Mouse (Mus musculus): Measurements from ENCODE around the gene Gm20509.
A peak's percentile ranks its signal among the peaks of the same experiment; 100 is the strongest.
"Not testable (repeated sequence)": the region's sequence is repeated elsewhere in the genome, so short reads cannot be mapped to it uniquely, and the experiment has no call there.

The Gm20509 gene

DNA sequence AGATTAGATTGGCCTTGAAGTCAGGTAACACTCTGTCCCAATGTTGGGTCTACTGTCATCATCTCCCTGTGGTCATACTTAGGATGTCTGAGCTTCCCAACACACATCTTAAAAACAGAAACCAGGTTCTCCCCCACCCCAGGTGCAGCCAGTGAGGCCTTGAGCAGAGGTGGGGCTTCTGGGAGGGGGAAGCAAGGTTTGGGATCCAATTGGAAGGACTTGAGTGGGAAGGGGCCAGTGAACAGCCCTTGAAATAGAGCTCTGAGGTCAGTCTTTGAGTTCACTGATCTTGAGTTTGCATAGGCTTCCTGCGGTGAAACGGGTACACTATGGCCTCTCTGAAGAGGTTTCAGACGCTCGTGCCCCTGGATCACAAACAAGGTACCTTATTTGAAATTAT, at the start of gene Gm20509:
Gm20509 (plus strand) TSS at position 290 of the 400 bp plus-strand sequence.
- DNase-seq (ENCODE audit: extremely low read depth, insufficient read length, low spot score): no peak

DNA sequence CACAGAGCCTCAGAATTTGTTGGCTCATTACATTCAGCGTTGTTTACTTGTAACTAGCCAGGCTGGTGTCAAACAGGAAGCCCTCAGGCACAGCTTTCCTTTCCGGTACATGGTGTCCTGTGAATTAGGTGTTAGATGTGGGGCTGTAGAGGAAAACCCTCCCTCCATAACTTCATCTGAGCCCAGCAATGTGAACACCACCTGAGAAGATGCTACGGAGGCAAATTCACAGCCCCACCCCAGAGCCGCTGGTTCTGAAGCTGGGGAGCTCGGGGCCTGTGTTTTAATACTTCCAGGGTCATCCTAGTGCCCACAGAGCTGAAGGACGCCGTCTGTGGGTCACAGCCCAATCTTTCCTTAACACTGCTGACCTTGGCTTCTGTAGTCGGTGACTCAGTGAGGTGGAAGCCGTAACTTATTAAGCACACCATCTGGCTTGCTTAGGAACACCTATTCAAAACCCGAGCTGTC, 46.8 kb upstream of the Gm20509 start:
- no peak for DNase-seq (ENCODE audit: extremely low read depth, insufficient read length, low spot score)

DNA sequence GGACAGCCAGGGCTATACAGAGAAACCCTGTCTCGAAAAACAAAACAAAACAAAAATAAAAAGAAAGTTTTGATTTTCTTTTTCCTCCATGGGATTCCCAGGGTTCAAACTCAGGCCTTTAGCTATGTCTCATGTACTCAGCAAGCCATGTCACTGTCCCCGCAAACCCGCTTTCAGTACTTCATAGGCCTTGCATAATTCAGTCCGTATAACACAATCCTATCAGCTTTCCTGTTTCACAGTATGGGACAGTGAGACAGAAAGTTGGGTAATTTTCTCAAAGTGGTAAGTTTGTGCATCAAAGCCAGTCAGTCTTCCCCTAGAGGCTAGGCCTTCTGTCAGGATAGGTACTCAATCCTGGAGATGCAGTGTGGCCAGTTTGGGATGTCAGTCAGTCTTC, 43.0 kb upstream of the Gm20509 start:
- DNase-seq (ENCODE audit: extremely low read depth, insufficient read length, low spot score): no peak

DNA sequence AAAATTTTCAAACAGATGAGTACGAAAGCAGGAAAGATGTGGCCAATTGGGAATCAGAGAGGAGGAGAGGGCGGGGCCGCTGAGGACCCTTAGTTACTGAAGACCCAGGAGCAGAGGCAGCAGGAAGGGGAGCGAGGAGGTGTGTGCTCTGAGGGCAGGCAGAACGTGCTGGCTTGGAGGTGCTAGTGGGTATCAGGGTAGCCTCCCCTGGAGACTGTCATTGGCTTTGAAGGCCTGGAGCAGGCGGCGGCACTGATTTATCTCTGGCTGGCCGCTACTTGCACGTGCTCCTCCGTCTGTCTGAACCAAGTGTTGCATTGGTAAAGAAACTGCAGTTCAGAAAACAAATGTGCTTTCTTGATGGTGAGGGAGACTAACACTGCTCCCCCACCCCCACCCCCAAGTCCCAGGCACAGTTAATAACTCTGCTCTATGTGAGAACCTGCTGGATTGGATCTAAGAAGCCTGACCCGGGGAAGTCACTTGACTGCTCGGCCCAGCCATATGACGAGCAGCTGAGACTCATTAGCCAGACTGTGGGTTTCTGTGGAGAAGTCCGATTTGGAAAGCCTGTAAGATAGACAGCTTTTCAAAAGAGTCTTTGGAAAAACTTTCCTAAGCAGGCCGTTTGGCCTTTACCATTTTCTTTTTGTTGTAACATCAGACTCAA, 38.5 kb upstream of the Gm20509 start:
- DNase-seq (ENCODE audit: extremely low read depth, insufficient read length, low spot score): no peak

DNA sequence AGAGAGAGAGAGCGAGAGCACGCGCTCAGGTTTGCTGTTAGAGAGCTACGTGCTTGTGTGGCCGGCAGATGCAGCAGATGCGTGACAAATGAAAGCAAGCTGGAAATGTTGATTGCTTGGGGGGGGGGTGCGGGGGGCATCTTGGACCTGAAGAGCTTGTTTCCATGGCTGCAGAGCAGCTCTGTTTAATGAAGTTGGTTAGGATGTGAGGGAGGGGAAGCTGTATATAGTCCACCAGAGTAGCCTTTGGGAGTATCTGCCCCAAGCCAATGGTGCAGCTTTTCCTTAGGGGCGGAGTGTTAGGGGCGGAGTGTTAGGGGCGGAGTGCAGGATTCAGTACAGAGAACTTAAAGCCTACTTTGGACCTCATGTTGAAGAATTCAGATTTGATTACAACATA, 35.2 kb upstream of the Gm20509 start:
- no peak for DNase-seq (ENCODE audit: extremely low read depth, insufficient read length, low spot score)

DNA sequence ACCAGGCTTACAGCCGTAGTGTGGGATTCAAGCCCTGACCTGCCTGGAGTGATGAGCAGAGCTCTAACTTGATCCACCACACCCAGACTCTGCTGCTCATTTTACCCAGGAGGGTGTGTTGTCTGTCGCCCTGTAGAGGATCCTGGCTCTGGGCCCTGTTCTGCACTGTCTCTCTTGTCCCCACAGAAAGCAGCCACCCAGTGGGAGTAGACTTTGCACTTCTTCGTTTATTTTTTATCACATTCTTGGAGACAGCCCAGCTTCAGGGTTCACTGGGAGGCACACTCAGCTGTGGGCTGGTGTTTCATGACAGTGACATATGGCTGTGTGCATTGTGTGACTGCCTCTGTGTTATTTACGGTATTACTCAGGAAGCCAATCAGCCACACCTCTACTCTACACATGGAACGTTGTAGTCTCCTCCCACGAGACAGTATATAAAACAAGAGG, 34.0 kb upstream of the Gm20509 start:
- DNase-seq (ENCODE audit: extremely low read depth, insufficient read length, low spot score): no peak

DNA sequence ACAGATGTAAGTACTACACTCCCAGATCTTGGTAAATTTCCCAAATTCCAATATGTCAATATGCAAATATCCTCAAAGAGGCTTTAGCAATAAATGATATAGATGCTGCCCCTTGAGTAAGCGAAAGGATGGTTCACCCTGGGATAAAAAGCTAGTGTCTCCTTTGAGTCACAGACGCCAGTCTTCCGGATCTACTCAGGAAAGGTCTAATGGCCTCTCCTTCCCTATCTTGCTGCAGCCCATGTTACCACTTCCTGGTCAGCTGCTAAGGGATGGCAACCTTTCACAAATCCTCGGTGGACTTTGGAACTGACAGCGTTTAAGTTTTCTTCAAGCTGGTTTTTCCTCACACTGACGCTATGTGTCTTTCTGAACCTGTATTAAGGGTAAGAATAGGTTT, 33.6 kb upstream of the Gm20509 start:
- no peak for DNase-seq (ENCODE audit: extremely low read depth, insufficient read length, low spot score)

DNA sequence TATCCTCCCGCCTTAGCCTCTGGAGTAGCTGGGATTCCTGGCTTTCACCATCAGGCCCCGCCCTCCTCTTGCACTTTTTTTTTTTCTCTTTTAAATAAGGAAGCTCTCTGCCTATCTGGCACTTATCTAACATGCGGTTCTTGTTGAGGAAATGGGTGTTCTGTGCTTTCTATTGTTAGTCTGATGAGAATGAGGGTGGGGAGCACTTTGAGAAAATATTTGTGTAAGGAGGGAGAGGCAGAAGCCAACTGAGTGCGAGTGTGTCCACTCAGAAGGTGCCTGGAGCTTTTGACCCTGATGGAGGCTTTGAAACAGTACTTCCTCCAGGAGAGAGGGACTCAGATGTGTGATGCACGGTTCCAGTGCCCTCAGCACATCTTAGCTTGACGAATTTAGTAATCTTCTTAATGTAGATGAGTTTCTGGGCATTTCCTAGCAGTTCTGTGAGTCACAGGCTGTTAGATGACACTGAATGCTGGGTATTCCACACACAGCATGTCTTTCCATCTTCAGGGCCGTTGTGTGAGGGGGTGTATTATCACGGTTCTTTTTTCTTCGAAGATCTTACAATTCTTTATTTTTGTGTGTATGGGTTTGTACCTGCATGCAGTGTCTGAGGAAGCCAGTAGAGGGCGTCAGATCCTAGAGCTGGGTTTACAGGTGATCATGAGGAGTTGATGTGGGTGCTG, 31.2 kb upstream of the Gm20509 start:
- no peak for DNase-seq (ENCODE audit: extremely low read depth, insufficient read length, low spot score)

DNA sequence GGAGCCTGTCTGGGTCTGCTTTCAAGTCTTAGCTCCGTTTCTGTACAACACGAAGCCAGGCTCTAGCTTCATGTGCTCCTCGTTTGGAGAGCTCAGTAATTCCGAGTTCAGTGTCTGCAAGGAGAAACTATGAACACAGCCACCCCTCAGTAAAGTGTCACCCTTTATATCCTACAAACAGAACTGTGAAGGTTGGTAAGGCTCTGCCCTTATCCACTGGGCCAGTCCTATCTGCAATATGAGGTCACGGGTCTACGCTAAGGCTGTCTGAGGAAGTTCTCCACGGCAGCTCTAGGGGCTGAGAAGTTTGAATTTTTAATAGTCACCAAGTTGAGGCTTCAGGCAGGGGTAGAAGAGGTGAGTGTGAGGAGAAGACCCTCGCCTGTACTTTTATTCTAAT, 29.8 kb upstream of the Gm20509 start:
- DNase-seq (ENCODE audit: extremely low read depth, insufficient read length, low spot score): no peak

DNA sequence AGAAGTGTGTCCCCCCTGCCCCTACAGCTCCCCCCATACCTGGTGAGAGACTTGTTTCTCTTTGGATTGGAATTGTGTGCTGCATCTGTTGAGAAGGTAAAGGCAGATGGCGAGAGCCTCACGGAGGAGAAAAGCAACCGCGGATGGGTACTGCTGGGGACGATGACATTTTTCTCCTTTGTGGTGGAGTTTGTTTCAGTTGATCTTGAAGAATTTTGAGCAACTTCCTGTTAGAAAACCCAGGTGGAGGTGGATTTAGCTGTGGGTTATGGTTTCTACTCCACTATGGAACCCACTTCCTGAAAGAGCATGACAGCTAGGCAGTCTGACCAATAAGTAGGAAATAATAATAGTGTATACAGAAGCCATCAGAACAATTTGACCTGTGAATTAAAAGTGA, 29.1 kb upstream of the Gm20509 start:
- DNase-seq (ENCODE audit: extremely low read depth, insufficient read length, low spot score): no peak

DNA sequence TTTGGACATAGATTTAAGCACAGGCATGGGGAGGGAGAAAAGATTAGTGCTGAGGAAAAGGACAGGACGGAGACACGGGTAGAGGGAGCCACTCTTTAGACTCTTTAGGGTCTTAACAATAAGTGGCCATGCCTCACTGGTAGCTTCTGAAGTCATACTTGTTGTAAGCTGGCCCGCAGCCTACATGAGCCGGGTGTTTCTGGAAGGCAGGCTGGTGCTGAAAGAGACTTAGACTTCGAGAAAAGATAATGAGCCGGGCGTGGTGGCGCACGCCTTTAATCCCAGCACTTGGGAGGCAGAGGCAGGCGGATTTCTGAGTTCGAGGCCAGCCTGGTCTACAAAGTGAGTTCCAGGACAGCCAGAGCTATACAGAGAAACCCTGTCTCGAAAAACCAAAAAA, 22.9 kb upstream of the Gm20509 start:
- not testable (repeated sequence) for DNase-seq (ENCODE audit: extremely low read depth, insufficient read length, low spot score)

DNA sequence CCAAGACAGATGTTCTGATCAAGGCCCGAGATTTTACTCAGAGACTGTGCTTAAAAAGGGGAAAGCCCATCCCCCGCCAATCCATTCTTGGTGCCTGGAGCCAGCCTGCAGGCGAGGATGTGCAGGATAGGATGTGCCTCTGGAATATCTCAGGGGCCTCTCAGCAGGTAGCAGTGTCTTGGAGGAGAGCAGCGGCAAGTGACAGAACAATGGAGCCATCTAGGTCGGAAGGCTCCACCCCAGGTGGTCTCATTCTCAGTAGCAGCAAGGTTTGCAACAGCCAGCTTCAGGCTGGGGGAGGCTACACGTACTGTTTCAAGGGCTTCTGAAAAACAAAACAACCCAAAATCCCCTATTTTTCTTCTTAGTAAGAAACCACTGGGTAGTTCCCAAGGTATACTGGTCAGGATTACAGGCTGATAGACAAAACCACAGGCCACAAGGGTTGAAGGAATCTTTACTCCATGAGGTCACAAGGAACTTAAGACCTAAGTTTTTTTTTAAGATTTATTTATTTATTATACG, 22.4 kb upstream of the Gm20509 start:
- DNase-seq (ENCODE audit: extremely low read depth, insufficient read length, low spot score): no peak

DNA sequence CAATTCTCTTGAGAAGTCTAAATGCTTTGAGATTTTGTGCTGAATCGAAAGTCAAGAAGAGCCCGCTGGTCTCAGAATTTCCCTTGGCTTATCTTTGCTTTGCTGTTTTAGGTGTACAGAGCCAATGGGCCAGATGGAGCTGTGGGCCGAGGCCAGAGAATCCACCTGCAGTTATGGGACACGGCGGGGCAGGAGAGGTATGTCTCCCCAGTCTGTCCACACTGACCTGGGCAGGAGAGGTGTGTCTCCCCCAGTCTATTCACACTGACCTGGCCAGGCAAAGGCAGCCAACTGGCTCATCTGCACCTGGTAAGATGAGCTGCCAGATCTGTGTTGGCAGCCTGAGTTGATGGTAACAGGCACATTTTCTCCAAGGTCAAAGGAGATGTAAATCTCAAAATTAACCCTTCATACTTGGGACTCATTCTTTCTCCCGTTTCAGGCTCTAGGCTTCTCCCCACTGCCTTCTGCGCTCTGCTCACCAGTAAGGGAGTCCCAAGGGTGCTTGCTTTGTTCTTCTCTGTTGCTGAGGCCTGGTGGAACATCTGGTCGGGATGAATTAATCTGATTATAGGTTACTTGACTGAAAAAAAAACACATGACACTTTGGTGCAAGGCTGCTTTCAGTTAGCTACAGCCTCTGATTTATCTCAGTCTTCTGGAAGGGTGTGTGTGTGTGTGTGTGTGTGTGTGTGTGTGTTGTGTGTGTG, 19.8 kb upstream of the Gm20509 start:
- DNase-seq (ENCODE audit: extremely low read depth, insufficient read length, low spot score): no peak

DNA sequence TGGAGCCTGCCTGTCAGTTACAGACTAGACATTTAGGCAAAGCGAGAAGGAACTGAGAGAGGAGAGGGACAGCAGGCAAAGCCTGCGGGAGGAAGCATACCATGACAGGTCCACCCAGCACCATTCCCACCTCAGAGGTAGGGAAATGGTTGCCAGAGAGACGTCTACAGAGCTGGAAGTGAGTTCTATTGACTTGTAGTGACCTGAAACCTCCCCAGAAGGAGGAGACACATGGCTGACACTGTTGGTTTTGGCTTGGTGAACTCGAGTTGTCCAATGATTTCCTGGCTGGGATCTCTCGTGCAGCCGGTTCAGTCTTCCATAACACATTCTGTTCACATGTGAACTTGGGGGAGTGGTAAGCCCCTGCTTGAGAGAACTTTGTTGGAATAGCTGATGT, 18.3 kb upstream of the Gm20509 start:
- no peak for DNase-seq (ENCODE audit: extremely low read depth, insufficient read length, low spot score)

DNA sequence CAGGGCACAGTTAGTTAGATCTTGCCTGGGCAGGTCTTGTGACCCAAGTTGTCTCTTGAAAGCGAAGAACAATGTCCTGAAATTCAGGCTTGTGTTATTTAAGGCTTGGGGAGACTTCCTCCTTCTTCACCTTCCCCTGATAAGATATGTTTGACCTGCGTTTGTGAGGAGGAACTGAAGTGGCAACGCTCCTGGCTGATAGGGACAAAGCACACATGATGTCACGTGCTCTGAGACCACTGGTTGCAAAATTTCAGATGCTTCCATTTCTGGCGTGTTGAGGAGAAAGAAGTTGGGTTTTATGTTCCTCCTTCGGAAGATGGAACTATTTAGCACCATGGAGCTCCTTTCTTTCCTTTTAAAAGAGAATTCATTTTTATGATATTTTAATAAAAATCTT, 16.4 kb upstream of the Gm20509 start:
- no peak for DNase-seq (ENCODE audit: extremely low read depth, insufficient read length, low spot score)

DNA sequence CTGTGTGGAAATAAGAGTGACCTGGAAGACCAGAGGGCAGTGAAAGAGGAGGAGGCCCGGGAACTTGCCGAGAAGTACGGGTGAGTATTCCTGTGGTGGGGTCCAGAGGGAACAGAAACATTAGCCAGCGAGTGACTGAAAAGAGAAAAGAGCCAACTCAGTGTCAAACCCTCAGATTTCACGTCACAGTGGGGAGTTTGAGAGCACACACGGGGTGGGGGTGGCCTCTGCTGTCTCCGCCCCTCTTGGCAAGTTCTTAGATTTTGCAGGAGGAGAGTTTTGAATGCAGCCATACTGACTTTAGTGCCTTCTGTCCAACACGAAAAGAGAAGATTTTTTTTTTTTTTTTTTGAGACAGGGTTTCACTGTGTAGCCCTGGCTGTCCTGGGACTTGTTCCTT, 15.1 kb upstream of the Gm20509 start:
- no peak for DNase-seq (ENCODE audit: extremely low read depth, insufficient read length, low spot score)

DNA sequence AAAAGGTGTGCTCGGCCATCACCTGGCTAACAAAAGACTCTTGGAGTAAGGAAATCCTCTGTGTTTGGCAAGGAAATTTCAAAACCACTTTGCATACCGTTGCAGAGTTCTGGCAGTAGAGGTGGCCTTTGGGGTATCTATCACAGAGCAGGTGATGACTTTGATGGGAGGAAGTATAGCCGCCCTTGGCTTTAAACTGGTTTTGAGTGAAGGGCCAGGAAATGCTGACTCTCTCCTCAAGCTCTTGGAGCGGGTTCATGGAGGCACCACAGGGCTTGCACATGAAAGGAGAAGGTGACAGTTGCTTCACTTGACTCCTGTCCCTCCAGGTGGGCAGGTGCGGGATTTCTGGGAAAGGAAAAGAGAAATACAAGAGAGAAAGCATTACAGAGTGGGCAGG, 14.7 kb upstream of the Gm20509 start:
- no peak for DNase-seq (ENCODE audit: extremely low read depth, insufficient read length, low spot score)

DNA sequence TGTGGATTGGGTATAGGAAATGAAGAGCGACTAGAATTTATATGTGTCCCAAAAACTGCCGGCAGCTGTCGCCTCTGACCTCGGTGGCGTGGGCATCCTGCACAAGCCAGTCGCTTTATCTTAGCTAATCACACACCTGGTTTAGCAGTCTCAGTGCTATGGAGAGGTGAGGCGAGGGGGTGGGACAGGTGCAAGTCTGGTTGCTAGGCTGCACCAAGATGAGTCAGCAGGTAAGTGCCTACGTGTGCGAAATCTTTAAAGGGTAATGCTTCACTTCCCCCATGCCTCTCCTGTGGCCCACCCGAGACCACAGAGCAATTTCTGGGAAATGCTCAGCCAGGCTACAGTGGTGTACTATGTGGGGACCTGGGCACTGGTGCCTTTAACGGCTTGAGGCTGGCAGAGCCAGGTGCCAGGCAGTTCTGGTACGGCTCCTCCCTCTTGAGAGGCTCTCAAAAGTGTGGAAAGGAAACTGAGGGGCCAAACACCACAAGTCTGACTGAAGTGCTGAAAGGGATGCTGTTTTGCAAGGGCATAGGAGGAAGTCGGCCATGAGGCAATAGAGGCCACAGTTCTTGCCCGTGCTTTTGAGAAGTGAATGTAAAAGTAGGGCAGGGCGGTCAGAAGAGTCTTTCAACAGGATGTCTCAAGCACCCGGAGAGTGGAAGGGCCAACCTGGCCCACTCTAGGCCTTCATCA, 12.9 kb upstream of the Gm20509 start:
- no peak for DNase-seq (ENCODE audit: extremely low read depth, insufficient read length, low spot score)

DNA sequence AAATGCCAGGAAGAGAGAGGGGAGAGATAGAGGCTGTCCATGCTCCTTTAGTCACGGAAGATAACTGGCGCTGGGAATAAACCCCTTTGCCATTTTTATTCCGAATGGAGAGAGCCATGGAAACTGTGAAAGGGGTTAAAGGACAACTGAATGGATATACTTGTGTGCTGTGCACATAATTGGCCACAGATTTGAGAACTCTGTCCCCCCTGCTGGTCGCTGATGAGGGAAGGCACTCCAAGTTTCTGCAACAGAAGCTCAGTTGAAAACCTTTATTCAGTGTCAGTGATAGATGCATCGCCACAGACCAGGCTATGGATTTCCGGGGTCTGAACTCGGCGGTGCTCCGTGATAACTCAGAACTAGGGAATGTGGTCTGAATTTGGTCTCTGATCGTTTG, 12.1 kb upstream of the Gm20509 start:
- DNase-seq (ENCODE audit: extremely low read depth, insufficient read length, low spot score): no peak

DNA sequence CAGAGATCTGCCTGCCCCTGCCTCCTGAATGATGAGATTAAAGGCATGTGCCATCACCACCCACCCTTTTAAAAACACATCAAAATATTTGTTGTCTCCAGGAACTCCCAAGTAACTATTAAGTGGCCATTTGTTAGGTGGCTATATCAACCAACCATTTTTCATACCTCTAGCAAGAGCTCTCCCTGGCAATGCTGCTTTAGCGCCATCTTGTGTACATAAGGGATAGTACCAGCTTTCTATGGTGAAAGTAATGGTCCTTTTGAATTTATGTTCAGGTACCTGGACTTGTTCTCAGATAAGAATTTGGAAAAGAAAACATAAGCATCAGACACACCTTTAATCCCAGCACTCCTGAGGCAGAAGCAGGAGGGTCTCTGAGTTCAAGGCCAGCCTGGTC, 10.5 kb upstream of the Gm20509 start:
- peak; percentile 20 for DNase-seq (ENCODE audit: extremely low read depth, insufficient read length, low spot score)

DNA sequence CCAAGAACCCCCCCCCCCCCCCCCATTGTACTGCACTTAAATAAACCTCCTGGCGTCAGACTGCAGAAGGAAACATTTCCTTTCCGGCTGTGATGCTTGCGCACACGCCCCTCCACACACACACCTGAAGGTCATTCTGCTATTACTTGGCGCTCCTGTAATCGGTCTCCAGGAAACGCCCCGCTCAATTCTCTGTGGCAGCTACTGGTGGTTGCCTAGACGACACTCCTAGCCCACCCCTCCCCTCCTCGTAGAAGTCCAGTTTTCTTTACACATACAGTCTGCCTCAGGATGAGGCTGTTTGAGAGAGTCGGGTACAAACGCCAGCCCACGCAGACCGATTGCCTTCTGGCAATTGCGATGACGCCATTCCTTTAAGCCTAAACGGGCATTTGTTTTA, 7.7 kb upstream of the Gm20509 start:
- no peak for DNase-seq (ENCODE audit: extremely low read depth, insufficient read length, low spot score)

Data from 3134 (cell line).